Mouse (Mus musculus) brain, embryonic 18.5 days (tissue): ENCODE measurements around the gene Gm8206.
"Not testable (repeated sequence)": the region's sequence is repeated elsewhere in the genome, so short reads cannot be mapped to it uniquely, and the experiment has no call there.

ENCODE experiments used
- DNase-seq: peaks from one replicate; pipeline ENCODE4 v3.0.0-alpha.2; 2012; ENCODE audit warnings: low read depth, low spot score

Gm8206 gene

GRCm38 (mm10) chr14:6093842-6094241, at the start of gene Gm8206:
TSS of gene Gm8206 (minus strand) at chr14:6093942.
- not testable (repeated sequence) for DNase-seq

GRCm38 (mm10) chr14:6125707-6126106, 32.0 kb upstream of the Gm8206 start, which contains the start of gene Gm3476:
TSS of gene Gm3476 (minus strand) at chr14:6125807.
- not testable (repeated sequence) for DNase-seq

- DNase-seq: not testable (repeated sequence)
These were observed 14.7 kb upstream of the Gm8206 start, which contains the start of gene Gm3468 for GRCm38 (mm10) chr14:6108272-6108925. TSS of gene Gm3468 (minus strand) at chr14:6108665.

DNA sequence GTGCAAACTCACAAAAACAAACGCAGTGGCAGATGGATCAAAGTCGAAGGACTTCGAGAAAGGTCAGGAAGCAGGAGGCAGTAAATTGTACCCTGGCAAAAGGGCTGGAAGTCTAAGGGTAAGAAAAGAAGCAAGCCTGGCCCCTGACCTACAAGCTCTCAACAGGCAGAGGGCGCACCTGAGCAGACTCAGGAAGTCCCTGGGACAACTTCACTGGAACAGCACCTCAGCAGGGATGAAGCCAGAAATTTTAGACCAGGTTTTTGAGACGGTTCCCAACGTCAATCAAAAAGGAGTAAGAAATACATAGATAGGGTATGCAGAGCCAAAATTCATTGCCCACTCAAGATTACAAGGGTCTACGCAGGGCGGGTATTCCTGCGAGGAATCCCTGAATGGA, 13.8 kb upstream of the Gm8206 start:
- not testable (repeated sequence) for DNase-seq

GRCm38 (mm10) chr14:6058167-6058566, 35.6 kb downstream of the Gm8206 start, which contains the start of gene Gm6337:
TSS of gene Gm6337 (minus strand) at chr14:6058267.
- DNase-seq: not testable (repeated sequence)

DNA sequence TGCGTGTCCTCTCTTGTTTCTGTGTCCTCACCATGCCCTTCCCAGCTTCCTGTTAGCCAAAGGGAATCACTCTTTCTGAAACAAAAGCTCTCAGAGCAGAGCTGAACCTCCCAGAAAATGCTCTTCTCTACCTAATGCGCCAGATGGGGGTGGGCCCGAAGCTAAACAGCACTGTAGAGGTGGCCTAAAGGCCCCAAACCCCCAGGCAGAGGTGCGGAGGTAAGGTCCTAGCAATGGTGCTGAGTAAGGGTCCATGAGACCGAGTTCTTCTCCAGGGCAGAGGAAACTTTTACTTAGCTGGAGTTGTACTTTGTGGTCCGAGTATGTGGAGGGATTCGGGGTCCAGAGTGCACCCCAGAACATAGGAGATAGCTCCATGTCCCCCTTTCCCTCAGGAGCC, 106.6 kb downstream of the Gm8206 start:
- not testable (repeated sequence) for DNase-seq

GRCm38 (mm10) chr14:5979037-5979436, 114.7 kb downstream of the Gm8206 start, which contains the start of gene Gm3453:
TSS of gene Gm3453 (minus strand) at chr14:5979137.
- DNase-seq: not testable (repeated sequence)
